Mouse (Mus musculus) right cerebral cortex, postnatal 4 days (tissue): ENCODE results near the gene Olfr382.
"Not testable (repeated sequence)": the region's sequence is repeated elsewhere in the genome, so short reads cannot be mapped to it uniquely, and the experiment has no call there.

Experiments used
- DNase-seq: peaks from one replicate; pipeline ENCODE4 v3.0.0-alpha.2; 2022

The Olfr382 gene

DNA sequence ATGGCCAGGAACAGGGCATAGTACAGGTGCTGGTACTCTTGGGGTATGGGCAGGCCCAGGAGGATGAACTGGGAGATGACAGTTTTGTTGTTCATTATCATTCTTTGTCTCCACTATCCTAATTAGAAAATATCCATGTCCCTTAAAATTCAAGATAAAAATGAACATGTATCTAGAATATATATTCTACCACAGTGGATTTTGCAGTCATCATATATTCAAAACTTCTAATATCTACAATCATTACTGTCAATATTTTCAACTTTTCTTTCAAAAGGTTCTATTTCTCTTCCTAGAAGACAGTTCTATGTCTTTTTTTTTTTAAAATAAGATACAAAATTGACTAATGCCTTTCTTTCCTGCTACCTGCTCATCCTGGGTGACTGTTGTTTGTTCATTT, at the start of gene Olfr382:
Olfr382 (minus strand) TSS at position 101 of the 400 bp plus-strand sequence.
- DNase-seq: no peak

DNA sequence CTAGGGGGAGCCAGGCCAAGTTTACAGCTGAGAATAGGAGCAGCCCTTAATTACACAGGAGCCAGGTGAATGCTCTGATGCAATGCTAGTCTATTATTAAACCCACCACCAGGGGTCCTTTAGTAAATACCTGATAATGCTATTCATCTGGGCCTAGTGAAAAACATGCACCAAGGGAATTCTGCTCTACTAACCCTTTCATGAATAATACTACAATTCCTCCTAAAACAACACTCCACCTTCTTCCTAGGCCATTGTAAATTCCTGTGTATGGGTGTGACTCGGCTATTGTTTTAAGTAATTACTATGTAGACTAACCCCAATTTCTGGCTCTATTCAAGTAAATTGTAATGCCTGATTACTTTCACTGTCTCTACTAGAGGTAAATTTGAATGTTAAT, 12.0 kb upstream of the Olfr382 start:
- not testable (repeated sequence) for DNase-seq

DNA sequence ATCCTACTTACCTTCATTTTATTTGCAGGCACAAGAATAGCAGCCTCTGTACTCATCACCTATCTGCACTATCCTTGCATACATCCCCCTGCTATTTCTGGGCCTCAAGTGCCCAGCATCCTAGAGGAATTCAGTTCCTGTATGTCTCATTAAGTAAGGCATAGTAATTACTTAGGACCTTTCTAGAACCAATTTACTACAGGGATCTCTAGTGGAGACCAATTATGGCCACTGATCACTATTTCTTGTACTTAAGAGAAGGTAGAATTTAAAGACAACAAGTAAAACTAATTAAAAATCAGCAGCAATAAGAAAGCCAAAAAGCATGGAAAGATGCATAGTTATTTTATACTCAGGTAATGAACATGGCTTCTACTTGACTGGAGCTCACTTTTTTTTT, 25.5 kb downstream of the Olfr382 start, which contains the start of gene Olfr381:
Olfr381 (minus strand) TSS at position 101 of the 400 bp plus-strand sequence.
- DNase-seq: no peak
